Mouse (Mus musculus) ES-E14 (cell line): ENCODE data around the gene CN725425.

Experiments used
- MAFK ChIP-seq: IDR thresholded peaks from 2 replicates; pipeline ENCODE4 v1.6.1; 2014; ENCODE audit warnings: mild to moderate bottlenecking, low read depth, low read length, inconsistent platforms; ENCODE audit not compliant: insufficient read depth
- ZC3H11A ChIP-seq: IDR thresholded peaks from 2 replicates; pipeline ENCODE4 v1.6.1; 2012; ENCODE audit warnings: low read depth, mild to moderate bottlenecking, inconsistent platforms, low read length, borderline replicate concordance
- ZNF384 ChIP-seq: IDR thresholded peaks from 2 replicates; pipeline ENCODE4 v1.6.1; 2012; ENCODE audit warnings: low read depth, low read length, inconsistent platforms

DNA sequence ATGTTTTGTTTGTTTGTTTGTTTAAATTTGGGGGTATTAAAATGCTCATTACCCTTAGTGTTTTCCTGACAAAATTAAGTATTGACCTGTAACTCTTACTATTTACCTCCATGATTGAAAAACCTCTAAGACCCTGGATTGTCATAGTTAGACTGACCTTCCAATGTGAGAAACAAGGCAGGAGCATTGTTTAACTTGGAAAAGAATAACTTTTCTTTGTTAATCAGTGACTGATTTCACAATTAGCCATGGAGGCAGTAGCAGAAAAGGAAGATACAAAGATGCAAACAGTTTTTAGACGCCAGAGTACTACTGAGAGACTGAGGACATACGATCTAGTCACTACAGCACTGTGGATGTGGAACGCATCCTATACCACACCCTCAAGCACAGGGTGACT, 4.2 kb downstream of the CN725425 start:
- TF ChIP-seq ZC3H11A: no peak
- no peak for TF ChIP-seq ZNF384
- no peak for TF ChIP-seq MAFK
